Mouse (Mus musculus) hindlimb bud, embryonic 11.5 days (tissue): ENCODE results near the gene Pck1.

Experiments used
- DNase-seq: peaks from one replicate; pipeline ENCODE4 v3.0.0-alpha.2; 2012; ENCODE audit warnings: low read depth, low spot score; ENCODE audit errors: extremely low spot score

Pck1 gene

DNA sequence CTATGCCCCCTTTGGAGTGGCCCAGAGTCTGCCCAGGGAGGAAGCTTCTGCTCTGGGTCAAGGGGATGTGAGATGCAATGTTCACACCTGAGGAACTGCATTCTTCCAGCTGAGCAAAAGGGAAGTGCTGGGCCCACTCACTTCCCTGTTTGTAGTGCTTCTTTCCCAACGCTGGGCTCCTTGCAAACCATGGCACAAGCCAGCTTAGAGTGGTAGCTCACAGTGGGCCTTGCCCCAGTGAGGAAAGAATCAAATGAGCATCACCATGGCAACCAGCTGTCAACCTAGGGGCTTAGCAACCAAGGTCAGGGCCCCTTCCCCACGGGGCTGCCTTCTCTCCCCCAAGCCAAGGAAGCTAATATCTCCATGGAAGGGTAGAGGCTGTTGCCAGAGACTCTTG is 20.2 kb downstream of the Pck1 start:
- no peak for DNase-seq

DNA sequence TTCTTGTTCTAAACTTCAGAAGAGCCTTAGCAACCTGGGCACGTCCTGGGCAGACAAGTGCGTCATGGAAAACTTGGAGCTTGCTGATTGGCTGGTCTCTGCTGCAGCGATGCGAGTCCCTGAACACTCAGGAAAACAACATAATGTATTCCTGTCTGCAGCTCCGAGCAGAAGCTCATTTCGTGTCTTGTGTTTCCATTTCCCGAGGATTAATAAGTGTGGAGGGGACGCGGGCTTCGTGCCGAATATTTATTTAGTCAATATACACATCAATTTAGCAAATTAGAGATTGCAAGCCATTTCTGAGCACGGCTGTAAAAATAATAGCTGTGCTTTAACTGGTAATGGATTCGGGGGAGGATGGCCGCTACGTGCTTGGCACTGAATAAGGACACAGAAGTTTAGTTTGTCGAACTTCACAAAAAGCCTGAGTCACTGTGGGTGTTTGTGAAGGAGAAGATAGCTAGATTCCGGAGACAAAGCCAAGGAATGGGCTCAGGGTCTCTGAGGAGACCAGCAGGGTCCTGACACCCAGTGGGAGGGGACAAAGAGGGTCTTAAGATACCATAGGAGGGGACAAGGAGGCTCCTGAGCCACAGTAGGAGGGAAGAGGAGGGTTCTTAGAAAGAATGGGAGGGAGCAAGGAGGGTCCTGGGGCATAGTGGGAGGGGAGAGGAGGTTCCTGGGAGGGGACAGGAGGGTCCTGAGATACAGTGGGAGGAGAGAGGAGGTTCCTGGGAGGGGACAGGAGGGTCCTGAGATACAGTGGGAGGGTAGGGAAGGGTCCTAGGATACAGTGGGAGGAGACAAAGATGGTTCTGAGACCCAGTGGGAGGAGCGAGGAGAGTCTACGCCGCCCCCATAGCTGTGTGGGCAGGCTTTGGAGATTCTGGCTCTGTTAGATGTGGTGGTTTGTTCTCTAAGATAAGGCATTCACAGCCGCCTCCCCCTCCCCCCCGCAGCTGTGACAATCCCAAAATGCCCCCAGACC is 21.0 kb downstream of the Pck1 start:
- DNase-seq, result peak; percentile 28

DNA sequence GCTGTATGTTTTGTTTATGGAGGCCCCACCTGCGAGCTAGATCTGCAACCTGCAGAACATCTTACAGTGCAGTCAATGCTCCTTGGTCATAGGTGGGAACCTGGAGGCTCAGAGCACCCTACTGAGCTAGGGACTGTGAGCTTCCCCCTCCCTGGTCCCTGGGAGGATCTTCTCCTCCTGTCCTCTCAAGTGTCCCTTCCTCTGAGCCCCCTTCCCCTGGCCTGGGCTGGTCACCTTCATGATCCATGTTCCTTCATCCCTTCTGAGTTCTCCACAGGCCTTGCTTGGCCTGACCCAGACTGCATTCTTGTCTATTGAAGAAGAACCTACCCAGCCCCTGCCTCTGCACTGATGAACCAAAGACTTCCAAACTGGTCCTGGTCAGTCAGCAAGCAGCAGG is 21.7 kb downstream of the Pck1 start:
- no peak for DNase-seq

DNA sequence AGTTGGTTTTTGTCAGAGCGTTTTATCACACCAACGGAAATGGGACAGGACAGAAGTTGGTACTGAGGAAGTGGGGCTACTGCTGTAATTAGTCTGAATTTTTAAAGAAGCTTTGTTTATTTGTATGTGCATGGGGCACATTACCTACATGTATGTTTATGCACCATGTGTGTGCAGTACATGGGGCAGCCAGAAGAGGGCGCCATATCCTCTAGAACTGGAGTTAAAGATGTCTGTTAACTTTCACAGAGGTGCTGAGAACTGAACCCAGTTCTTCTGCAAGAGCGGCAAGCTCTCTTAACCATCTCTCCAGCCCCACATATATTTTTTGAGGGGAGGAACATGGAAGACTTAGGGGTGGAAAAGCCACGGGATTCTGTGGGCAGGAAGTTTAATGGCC is 22.9 kb downstream of the Pck1 start:
- no peak for DNase-seq

DNA sequence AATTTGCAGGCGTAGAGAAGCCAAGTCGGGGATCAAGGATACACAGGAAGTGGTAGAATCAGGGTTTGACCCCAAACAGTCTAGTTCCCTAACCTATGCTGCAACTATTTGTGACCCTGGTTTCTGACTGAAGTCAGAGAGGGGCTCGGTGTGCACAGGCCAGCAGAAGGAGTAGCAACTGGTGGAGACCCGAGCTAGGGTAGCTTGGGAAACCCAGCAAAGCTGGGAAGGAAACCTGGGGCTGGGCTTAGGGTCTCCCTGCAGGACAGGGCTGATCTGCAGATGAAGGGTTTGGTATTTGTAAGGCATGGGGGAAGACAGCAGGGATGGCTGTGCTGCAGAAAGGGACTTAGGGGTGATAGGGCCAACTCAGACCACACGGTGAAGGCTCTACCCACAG is 24.6 kb downstream of the Pck1 start:
- no peak for DNase-seq

DNA sequence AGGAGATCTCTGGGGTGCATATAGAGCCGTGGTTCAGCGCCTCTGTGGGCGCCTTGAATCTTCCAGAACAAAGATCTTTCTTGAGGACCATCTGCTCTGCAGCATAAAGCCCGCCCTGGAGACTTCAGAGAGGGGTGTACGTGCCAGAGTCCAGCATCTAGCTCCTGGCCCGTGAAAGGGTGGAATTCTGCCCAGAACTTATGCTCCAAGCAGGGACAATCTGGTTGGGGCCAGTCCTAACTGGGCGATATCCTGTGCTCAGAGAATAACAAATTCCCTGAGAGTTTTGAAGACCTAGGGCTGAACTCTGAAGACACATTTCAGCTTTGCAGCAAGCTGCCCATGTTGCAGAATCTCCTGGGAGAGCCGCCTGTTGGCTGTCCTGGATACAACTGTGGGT is 25.1 kb downstream of the Pck1 start:
- DNase-seq, result no peak

DNA sequence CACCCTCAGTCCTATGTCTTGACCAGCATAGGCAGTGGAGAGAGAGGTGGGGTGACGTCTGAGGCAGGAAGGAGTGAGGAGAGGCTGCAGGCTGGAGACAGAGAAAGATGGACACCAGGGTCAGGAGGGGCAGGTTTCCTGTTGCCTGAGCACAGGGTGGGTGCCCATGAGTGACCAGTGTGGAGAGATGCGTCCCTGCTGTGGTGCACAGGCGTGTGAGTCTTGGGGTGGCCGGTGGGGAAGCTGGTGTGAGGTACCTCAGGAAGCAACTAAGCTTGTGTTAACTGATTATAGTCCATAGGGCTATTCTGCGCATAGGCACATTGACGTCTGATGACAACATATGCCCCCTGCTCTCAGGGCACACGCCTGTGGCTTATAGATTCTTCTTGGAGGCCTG is 26.2 kb downstream of the Pck1 start:
- DNase-seq, result no peak

DNA sequence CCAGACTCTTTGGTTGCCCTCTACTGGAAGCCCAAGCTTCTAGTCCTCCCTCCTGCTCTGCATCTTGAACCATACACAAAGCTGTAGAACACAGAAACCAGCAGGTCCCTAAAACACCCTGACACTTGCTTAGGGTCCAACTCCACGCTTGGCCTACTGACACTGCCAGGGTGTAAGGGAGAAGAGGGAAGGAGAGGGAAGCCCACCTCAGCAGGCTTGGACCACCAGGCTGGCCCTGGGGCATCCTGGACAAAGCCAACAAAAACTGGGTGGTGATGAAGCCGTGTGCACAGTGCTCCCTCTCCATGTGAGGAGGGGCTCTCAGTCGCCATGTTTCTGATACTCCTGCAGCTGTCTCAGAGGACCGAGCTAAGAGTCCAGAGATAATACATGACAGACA is 27.2 kb downstream of the Pck1 start:
- no peak for DNase-seq

DNA sequence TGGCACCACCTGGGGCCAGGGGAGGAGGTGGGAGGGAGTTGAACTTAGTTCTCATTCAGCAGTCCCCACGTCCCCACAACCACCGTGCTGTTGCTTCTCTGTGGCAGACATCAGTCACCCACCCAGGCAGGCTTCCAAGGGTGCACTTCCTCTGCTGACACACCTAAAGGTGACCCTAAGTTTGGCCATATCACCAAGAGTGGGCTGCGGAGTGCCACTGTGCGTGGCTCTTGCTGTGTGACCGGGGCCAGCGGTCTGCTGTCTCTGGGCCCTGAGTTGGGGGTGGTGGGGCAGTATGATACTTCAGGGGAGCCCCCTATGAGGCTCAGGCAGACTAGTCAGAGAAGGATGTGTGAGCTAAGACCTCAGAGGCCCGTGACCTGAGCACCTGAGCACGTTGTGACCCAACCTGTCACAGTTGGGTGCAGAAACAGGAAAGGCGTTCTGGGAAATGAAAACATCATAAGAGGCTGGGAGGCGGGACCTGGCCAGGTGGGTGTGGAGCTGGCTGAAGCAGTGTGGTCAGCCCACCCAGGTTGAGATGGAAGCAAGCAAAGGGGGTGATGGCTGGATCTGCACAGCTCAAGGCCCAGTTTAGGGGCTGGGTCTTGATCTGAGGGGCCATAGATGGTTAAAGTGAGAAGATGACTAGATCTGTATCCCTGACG is 28.0 kb downstream of the Pck1 start:
- DNase-seq, result no peak

DNA sequence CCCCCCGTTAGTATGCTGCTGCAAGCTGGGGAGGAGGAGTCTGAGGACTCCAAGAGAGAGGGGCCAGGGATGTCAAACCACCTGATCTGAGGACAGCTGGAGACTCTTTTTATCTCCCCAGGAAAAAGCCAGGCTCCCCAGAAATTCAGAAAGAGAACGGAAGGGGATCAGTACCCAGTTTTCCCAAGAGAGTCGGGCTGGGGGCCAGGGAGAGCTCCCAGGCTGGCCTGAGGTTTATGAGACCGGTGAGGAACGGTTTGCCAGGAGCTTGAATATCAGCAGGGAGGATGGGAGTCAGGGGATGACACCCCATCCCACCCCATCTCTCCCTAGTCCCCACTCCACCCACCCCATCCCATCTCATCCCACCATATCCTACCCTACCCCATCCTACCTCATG is 28.6 kb downstream of the Pck1 start:
- no peak for DNase-seq

DNA sequence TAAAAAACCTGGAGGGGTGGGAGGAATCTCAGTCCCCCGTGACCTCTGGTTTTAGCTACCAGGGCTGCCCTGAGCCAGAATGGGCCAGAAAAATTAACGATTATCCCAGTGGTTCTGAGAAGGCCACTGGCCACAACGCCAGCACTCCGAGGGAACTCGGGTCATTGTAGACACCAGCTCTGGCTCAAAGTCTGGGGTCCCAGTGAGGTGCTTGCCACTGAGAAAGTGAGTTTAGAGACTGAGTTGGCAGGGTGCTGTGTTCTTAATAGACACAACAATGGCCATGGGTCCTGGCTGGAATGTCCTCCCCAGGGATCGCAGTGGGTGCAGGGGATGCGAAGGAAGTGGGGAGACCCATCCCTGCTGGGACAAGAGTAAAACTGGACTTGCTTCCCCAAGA is 29.1 kb downstream of the Pck1 start:
- no peak for DNase-seq

DNA sequence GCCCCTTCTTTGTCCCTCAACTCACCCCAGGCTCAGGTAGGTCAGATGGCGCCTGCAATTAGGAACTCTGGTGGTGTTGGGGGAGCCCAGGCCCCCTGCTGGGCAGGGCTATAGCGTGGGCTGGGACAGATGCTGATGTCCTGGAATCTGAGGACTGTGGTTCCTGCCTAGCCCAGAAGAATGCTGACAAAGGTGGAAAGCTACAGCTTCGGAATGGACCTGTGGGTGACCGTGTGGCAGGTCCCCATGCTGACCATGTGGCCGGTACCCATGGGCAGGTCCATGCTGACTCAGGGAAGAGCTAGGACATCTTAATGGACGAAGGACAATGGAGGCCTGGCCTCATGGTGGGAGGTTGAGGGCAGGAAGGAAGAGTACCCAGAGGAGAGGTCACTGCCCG is 29.9 kb downstream of the Pck1 start:
- no peak for DNase-seq

DNA sequence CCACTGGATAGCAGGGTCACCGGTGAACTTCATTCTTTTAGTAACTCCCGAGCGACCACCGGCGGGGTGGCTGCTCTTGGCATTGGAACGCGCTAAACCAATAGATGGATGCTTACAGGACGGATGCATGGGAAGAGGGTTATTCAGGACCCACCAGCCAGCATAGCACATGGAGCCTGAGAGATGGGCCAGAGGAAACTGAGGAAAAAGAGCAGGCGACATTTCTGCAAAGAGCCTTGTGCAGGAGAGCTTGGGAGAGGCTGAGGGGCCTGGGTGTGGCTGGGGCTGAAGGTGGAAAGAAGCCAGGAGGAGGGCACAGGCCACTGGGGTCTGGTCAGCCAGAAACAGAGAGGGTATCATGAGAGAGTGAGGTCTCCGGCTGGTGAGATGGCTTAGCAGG is 30.5 kb downstream of the Pck1 start:
- DNase-seq, result no peak

DNA sequence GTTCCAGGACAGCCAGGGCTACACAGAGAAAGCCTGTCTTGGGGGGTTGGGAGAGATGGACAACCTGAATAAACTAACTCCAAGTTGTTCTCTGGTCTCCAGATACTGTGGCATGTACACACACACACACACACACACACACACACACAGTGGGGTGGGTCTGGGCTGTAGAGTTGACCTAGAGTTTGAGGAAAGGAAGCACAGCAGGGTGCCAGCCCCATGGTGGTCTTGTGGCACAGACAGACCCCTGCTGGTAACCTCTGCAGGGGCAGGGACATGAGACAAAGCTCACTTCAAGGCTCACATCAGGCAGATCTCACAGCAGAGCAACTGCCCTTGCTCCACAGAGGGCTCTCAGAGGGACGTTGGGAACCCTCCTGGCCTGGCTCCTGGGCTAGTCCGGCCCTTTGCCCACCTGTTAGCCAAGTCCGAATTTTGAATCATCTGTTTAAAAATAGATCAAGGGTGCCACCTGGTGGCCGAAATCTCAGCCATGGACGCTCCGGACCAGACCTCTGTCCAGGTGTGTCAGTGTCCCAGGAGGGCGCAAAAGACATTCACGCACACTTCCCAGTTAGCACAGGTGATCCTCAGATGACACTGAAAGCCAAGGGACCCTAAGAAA is 31.1 kb downstream of the Pck1 start:
- DNase-seq, result peak; percentile 64

DNA sequence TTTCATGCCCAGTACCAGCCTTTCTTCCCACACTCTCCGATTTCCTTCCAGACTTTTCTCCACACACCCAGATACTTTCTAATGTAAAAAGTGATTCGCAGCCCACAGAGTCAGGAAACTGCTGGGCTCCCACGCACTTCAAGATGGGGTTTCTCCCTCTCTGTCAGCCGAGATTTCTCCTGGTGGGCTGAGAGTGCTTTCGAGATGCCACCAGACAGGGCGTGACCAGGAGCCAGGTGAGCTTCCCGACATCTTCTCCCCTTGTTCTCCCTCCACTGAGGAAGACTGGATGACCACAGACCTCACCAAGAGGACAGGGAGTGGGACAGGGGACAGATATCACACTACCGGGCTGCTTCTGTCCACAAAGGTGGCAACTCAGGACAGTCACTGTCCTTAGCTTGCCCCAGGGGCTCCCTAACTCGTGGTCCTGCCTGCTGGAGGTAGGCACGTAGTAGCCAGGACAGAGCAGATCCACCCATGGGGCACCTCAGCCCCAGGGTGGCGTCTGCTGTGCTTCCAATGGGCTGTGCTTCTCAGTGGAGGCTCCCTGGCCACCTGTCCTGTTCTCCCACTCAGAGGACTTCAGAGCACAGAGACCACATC is 31.7 kb downstream of the Pck1 start:
- no peak for DNase-seq

DNA sequence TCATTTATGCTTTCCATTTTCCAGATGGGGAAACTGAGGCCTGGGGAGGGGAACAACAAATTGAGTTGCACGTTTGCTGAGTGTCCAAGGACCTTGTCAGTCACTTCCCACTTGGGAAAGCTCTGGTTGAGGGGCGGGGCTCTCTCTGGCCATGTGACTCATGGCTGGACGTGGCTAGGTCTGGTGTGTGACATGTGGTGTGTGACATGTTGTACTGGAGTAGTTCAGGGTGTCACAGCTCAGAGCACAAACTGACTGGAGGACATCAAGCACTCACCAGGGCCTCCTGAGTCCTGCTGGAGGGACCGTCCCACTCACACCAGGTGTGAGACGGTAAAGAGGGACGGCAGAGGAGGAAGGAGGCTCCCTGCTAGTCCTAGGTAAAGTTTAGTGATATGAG is 32.4 kb downstream of the Pck1 start:
- no peak for DNase-seq

DNA sequence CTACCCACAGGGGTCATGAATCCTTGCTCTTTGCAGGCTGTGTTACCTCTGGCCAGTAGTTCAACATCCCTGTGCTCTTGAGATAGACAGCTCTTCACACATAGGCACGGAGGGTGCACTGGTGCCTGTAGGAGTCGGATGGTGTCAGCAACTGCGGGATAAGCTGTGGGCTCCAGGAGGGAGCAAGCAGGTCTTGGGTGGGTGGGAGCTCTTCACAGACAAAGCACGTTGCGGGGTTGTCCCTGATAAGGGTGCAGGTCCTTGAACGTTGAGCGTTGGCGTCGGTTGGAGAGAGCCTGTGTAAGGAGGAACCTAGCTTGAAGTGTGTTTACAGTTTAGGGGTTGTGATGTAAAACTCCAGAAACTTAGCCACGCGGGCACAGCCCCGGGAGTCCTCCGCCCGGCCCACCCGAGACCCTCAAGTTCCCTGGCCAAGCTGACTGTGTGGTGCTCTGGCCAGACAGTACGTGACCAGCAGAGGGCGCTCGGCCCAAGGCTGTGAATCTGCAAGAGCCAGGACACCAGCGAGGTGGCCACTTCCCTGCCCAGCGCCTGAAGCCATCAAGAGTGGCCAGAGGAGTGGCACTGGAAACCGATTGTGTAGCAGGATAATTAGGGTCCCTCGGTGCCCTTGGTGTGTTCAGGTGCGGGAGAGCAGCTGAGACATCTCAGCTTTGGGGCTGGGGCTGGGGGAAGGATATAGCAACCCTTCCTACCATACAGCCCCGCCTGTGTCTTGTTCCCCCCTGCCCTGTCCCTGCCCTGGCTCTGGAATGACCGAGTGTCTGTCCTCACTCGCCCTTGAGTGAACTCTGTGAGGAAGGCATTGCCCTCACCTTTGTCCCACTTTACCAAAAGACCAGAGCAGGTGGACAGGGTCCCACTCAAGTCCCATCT is 33.4 kb downstream of the Pck1 start:
- DNase-seq, result peak; percentile 60

DNA sequence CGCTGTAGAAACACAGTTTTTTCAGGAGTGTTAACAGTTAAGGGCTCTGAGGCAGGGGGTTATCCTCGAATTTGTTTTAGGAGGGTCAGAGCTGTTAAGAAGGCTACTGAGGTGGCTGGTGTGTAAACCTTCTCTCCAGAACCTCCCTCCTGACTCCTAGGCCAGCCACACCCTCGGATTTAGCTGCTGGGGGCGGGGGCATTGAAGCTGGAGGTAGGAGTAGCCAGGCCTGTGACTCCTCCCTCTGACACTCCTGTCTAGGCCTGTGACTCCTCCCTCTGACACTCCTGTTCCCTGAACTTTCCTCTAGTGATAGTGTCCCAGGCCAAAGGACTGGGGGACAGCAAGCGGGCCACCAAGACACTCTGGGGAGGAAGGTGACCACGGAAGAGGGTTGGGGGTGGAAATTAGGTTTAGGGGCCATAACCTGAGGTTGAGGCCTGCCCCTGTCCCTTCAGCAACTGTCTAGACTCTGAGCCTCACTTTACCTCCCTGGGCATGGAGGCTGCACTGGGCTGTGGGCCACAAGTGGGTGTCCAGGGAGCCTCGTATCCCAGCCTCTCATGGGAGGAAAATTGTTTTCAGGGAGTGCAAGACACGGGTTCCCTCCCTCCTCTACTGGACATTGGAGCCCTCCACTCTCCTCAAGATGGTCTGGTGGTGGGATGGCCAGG is 34.5 kb downstream of the Pck1 start:
- DNase-seq, result no peak

DNA sequence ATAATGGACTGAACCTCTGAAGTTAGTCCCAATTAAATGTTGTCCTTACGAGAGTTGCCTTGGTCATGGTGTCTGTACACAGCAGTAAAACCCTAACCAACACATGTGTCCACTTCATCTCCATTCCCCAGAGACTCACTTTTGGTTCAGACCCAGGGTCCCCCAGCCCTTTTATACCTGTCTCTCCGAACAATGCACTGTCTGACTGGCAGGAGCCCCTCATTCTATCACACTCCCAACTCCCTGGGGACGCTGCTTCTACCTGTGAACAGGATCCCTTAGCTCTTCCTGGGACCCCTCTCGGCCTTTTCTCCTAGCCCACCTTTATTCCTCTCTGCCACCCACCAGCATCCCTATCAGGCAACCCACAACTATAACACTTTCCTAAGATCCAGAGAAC is 41.9 kb downstream of the Pck1 start:
- DNase-seq, result no peak
